Mouse (Mus musculus) cortical plate, adult 2 months (tissue): ENCODE measurements at regions not wholly inside any gene's neighbourhood (a gene's known extent, or its start where the extent isn't known, plus 50 kb on each side); places are given as distances from the start of the nearest gene placed in this dataset.
"Not testable (repeated sequence)": the region's sequence is repeated elsewhere in the genome, so short reads cannot be mapped to it uniquely, and the experiment has no call there.

Experiments used
- H3K27ac ChIP-seq: fragments of 200-500 bp; 2 replicates; pipeline ENCODE4 v1.5.1; 2012; ENCODE audit warnings: low read length, control low read depth, inconsistent platforms; ENCODE audit not compliant: insufficient read depth
- H3K4me1 ChIP-seq: fragments of 200-500 bp; 2 replicates; pipeline ENCODE4 v1.6.1; 2011; ENCODE audit warnings: low read length; ENCODE audit not compliant: control insufficient read depth, insufficient read depth
- H3K4me3 ChIP-seq: fragments of 200-500 bp; 2 replicates; pipeline ENCODE4 v1.5.1; 2011; ENCODE audit warnings: mild to moderate bottlenecking, low read length, control low read depth; ENCODE audit not compliant: insufficient read depth
- CTCF ChIP-seq: fragments of 200-500 bp; IDR thresholded peaks from 2 replicates; pipeline ENCODE4 v1.5.1; 2011; ENCODE audit warnings: mild to moderate bottlenecking, control low read depth, low read length; ENCODE audit not compliant: insufficient read depth; ENCODE audit errors: extremely low read depth
- POLR2A ChIP-seq: fragments of 200-500 bp; IDR thresholded peaks from 2 replicates; pipeline ENCODE4 v1.6.1; 2011; ENCODE audit warnings: mild to moderate bottlenecking, low read length, control low read depth; ENCODE audit not compliant: insufficient read depth; ENCODE audit errors: extremely low read depth

GRCm38 (mm10) chr2:55182416-55182815 is 253.4 kb upstream of the Kcnj3 start:
- no peaks in the 10 kb centered on the region for H3K4me1 ChIP-seq
- no peak for TF ChIP-seq POLR2A
- TF ChIP-seq CTCF = no peak

GRCm38 (mm10) chr2:55206891-55207290 is 228.9 kb upstream of the Kcnj3 start:
- H3K4me3 ChIP-seq = no peak overlapping the region
- no peaks in the 10 kb centered on the region for H3K4me1 ChIP-seq
- H3K27ac ChIP-seq = no peak overlapping the region
- TF ChIP-seq CTCF (no peak), POLR2A (no peak)

More at GRCm38 (mm10) chr2:55182416-55182815, 253.4 kb upstream of the Kcnj3 start:
- H3K4me3 ChIP-seq = no peak overlapping the region
- H3K27ac ChIP-seq = no peak overlapping the region

- Histone ChIP-seq H3K27ac (no peak overlapping the region), H3K4me3 (no peak overlapping the region), H3K4me1 (no peaks in the 10 kb centered on the region)
- TF ChIP-seq CTCF = no peak
- TF ChIP-seq POLR2A = no peak
These were observed 227.2 kb upstream of the Kcnj3 start for GRCm38 (mm10) chr2:55208620-55209019.

GRCm38 (mm10) chr2:55209848-55210390 is 225.9 kb upstream of the Kcnj3 start:
- TF ChIP-seq CTCF = no peak
- no peak for TF ChIP-seq POLR2A
- H3K4me1 ChIP-seq = no peaks in the 10 kb centered on the region
- no peak overlapping the region for H3K4me3 ChIP-seq
- H3K27ac ChIP-seq = no peak overlapping the region

GRCm38 (mm10) chr2:55211281-55211680 is 224.5 kb upstream of the Kcnj3 start:
- Histone ChIP-seq H3K4me3 (no peak overlapping the region), H3K27ac (no peak overlapping the region), H3K4me1 (no peaks in the 10 kb centered on the region)
- TF ChIP-seq CTCF (no peak), POLR2A (no peak)

GRCm38 (mm10) chr2:55222046-55222445 is 213.7 kb upstream of the Kcnj3 start:
- Histone ChIP-seq H3K4me3 (no peak overlapping the region), H3K27ac (no peak overlapping the region), H3K4me1 (no peaks in the 10 kb centered on the region)
- TF ChIP-seq POLR2A = no peak
- no peak for TF ChIP-seq CTCF

GRCm38 (mm10) chr2:55222741-55223140 is 213.0 kb upstream of the Kcnj3 start:
- H3K4me1 ChIP-seq, H3K4me3 ChIP-seq, H3K27ac ChIP-seq: not testable (repeated sequence)

GRCm38 (mm10) chr2:55228131-55228797 is 207.5 kb upstream of the Kcnj3 start:
- Histone ChIP-seq H3K27ac (no peak overlapping the region), H3K4me3 (no peak overlapping the region), H3K4me1 (no peaks in the 10 kb centered on the region; the same call in 1 of the 2 replicates)
- no peak for TF ChIP-seq CTCF
- TF ChIP-seq POLR2A = no peak

GRCm38 (mm10) chr2:55231841-55232240 is 203.9 kb upstream of the Kcnj3 start:
- Histone ChIP-seq H3K4me3 (no peak overlapping the region), H3K4me1 (no peaks in the 10 kb centered on the region; the same call in 1 of the 2 replicates), H3K27ac (no peak overlapping the region)
- no peak for TF ChIP-seq POLR2A
- TF ChIP-seq CTCF = no peak

- H3K4me3 ChIP-seq = no peak overlapping the region
- TF ChIP-seq POLR2A (no peak), CTCF (no peak)
- H3K4me1 ChIP-seq = no peaks in the 10 kb centered on the region
- H3K27ac ChIP-seq = no peak overlapping the region
These were observed 182.6 kb upstream of the Kcnj3 start for GRCm38 (mm10) chr2:55253134-55253533.
